Mouse (Mus musculus) neutrophil, adult 65 days (primary cell): ENCODE results near the gene Csn3. TPM values are rescaled to one million over a fixed set of nuclear protein-coding genes. Genes with fewer than 3 reads are reported as not detected.

Experiments
- total RNA-seq: library from RNA; stranded (reverse); gene quantifications from 2 replicates; pipeline ENCODE4 v1.2.4, GENCODE M21; 2023

The Csn3 gene
- total RNA-seq = not detected in 2 replicates

DNA sequence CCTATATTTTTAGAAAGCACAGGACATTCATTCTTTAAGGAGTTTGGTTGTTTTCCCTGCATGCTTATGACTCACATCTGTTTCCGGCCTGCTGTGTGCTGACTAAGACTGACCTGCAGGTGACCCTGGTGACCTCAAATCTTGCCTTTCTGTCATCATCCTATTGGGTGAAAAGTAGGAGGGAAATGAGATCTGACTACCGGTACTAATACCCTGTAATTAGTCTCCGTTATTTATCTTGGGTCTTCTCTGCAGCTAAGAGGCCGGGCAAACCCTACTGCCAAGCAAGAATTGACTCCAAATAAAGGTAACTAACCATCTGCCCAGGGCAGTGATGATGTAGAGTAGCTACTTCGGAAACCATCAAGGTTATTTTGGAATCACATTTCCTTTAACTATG lies at the start of gene Csn3:
Gene Csn3, plus strand, starts transcription at position 208 of the 400 bp plus-strand sequence.

DNA sequence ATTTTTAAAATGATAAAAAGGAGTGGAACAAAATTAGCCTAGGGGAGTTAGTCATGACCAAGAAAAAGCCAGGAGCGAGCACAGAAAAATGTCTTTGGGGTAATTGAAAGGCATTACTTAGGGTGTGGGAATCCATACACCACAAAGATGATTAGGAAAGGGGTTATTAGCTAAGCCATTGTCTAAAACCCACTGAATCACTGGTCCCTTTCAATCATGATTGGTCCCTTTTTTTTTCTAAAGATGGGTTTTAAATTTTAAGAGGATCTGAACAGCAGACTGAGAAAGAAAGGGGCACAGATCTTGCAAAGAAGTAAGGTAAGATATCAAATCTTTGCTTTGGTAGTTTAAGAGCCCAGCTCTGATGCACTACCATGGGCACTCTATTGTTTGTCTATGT lies 40.6 kb upstream of the Csn3 start, which contains the start of gene Odam:
Gene Odam, plus strand, starts transcription at position 301 of the 400 bp plus-strand sequence.

DNA sequence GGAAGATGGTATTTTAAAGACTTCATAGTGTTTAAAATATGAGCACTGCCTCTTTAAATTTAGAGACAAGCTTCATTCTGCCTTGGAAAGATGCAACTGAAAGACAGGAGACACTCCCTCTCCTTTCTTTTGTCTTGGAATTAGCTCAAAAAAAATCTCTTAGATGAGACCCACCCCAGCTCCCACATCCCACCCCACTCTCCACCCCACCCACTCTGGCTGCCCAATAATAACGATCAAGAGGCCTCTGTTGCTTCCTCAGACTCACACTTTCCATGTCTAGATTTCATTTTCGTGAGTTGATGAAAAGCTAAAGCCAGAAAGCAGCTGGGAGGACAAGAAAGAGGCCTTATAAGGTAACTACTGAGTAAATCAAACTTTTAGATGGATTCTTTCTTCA lies 43.8 kb downstream of the Csn3 start, which contains the start of the genes 2310003L06Rik and Gm28434:
Gene 2310003L06Rik, plus strand, starts transcription at position 259 of the 400 bp plus-strand sequence.
Gene Gm28434, plus strand, starts transcription at position 317 of the 400 bp plus-strand sequence.

DNA sequence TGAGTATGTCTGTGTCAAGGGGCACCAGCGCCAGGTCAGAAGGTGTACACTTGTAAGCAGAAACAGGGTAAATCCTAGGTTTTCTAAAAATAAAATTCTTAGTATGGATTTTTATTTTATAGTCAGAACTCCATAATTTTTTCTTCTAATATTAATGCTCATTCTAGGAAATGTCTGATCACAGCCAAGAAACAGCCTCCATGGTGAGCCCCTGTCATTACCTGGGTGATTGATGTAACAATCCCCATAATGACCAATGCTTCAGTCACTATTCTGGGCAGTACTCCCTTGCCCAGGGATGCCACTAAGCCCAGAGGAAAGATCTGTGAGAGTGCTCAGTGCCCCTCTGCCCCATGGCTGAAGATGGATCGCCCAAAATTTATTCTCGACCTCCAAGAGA lies 53.8 kb downstream of the Csn3 start, which contains the start of gene Cabs1:
Gene Cabs1, plus strand, starts transcription at position 301 of the 400 bp plus-strand sequence.

Other genes with a start within 250 kb of the Csn3 start
- not detected in 2 replicates for gene Csn2, start 225.9 kb upstream of the Csn3 start, total RNA-seq
- not detected in 2 replicates for gene Csn1s2a, start 151.0 kb upstream of the Csn3 start, total RNA-seq
- not detected in 2 replicates for gene Csn1s2b, start 117.5 kb upstream of the Csn3 start, total RNA-seq
- gene Prr27, start 99.9 kb upstream of the Csn3 start, total RNA-seq = not detected in 2 replicates
- gene Odam, start 40.5 kb upstream of the Csn3 start, total RNA-seq = not detected in 2 replicates
- not detected in 2 replicates for gene 2310003L06Rik, start 43.9 kb downstream of the Csn3 start, total RNA-seq
- not detected in 2 replicates for gene Gm28434, start 43.9 kb downstream of the Csn3 start, total RNA-seq
- gene Cabs1, start 53.9 kb downstream of the Csn3 start, total RNA-seq = not detected in 2 replicates
- not detected in 2 replicates for gene Smr3a, start 77.0 kb downstream of the Csn3 start, total RNA-seq
- not detected in 2 replicates for gene Smr2, start 161.0 kb downstream of the Csn3 start, total RNA-seq
- gene Gm11116, start 186.0 kb downstream of the Csn3 start, total RNA-seq = not detected in 2 replicates
- gene Gm11115, start 228.5 kb downstream of the Csn3 start, total RNA-seq = not detected in 2 replicates